Mouse (Mus musculus) lung, embryonic 16.5 days (tissue): ENCODE data around the gene Spred1. TPM values are rescaled to one million over a fixed set of nuclear protein-coding genes. Genes with fewer than 3 reads are reported as not detected.

Experiments
- ATAC-seq: fragments of 200-750 bp; cut with Nextera tagmentation; 2 replicates; pipeline ENCODE4 v1.8.0; 2017; ENCODE audit warnings: low read depth, mild to moderate bottlenecking, moderate library complexity
- H3K27ac ChIP-seq: fragments of 300-500 bp; sonication (generic); 2 replicates; pipeline ENCODE4 v1.5.1; 2014; ENCODE audit warnings: mild to moderate bottlenecking, control low read depth, low read length
- H3K27me3 ChIP-seq: fragments of 300-500 bp; sonication (generic); 2 replicates; pipeline ENCODE4 v1.6.1; 2014; ENCODE audit warnings: low read depth, low read length, mixed read lengths; ENCODE audit not compliant: control insufficient read depth, insufficient read depth
- H3K36me3 ChIP-seq: fragments of 300-500 bp; sonication (generic); 2 replicates; pipeline ENCODE4 v1.6.1; 2014; ENCODE audit warnings: low read length; ENCODE audit not compliant: control insufficient read depth, insufficient read depth
- H3K4me1 ChIP-seq: fragments of 300-500 bp; sonication (generic); replicated peaks from 2 replicates; pipeline ENCODE4 v1.6.1; 2014; ENCODE audit warnings: low read length, mixed read lengths; ENCODE audit not compliant: control insufficient read depth, insufficient read depth
- H3K4me2 ChIP-seq: fragments of 300-500 bp; sonication (generic); 2 replicates; pipeline ENCODE4 v1.6.1; 2014; ENCODE audit warnings: low read depth, low read length, control low read depth
- H3K4me3 ChIP-seq: fragments of 300-500 bp; sonication (generic); 2 replicates; pipeline ENCODE4 v1.5.1; 2014; ENCODE audit warnings: mild to moderate bottlenecking, low read length, control low read depth
- H3K9ac ChIP-seq: fragments of 300-500 bp; sonication (generic); 2 replicates; pipeline ENCODE4 v1.6.1; 2014; ENCODE audit warnings: low read length, control low read depth
- H3K9me3 ChIP-seq: fragments of 300-500 bp; sonication (generic); 2 replicates; pipeline ENCODE4 v1.6.1; 2016; ENCODE audit warnings: low read length; ENCODE audit not compliant: control insufficient read depth
- WGBS: fragments of 180-500 bp; shearing (Covaris S2); extraction: QIAGEN DNeasy Blood & Tissue Kit; methylation state at CpG from one replicate; pipeline ENCODE4 v1.1.7; 2014; 5-methylcytosine and 5-hydroxymethylcytosine counted together
- polyA plus RNA-seq: library from polyadenylated mRNA; unstranded; fragments of >200 nt; fragmentation: Nextera tagmentation; extraction: Ambion mirVana; gene quantifications from 2 replicates; pipeline ENCODE4 v1.2.1, GENCODE M21; 2015

The Spred1 gene
- 9.8 and 10.4 TPM in 2 replicates for polyA plus RNA-seq

GRCm38 (mm10) chr2:117121212-117121983, at the start of gene Spred1:
Spred1 (plus strand) TSS chr2:117121374.
- Histone ChIP-seq H3K9me3 (no peaks in the 10 kb centered on the region), H3K27me3 (no peaks in the 10 kb centered on the region), H3K9ac (peak within 1 kb of the TSS; percentile 99), H3K4me2 (peak within 1 kb of the TSS; percentile 79), H3K4me1 (peaks cover 19% of the 10 kb centered on the region), H3K36me3 (no peaks in the 10 kb centered on the region), H3K27ac (peak within 1 kb of the TSS; percentile 100), H3K4me3 (peak within 1 kb of the TSS; percentile 98)
- under 1% methylated on average over 57 of the region's 99 CpGs for WGBS
- ATAC-seq: peak; percentile 49

GRCm38 (mm10) chr2:117071596-117071995, 49.6 kb upstream of the Spred1 start:
- Histone ChIP-seq H3K9ac (no peak overlapping the region), H3K4me2 (no peak overlapping the region), H3K4me3 (no peak overlapping the region), H3K27me3 (no peaks in the 10 kb centered on the region), H3K27ac (no peak overlapping the region), H3K36me3 (no peaks in the 10 kb centered on the region), H3K4me1 (peaks cover 10% of the 10 kb centered on the region), H3K9me3 (no peaks in the 10 kb centered on the region)
- peak; percentile 81 for ATAC-seq
- WGBS: 61% methylated on average over 3 of the region's 3 CpGs

GRCm38 (mm10) chr2:117078711-117079110, 42.5 kb upstream of the Spred1 start:
- Histone ChIP-seq H3K4me3 (no peak overlapping the region), H3K27ac (no peak overlapping the region), H3K4me2 (no peak overlapping the region), H3K27me3 (no peaks in the 10 kb centered on the region), H3K9ac (no peak overlapping the region), H3K36me3 (no peaks in the 10 kb centered on the region), H3K9me3 (no peaks in the 10 kb centered on the region), H3K4me1 (no peaks in the 10 kb centered on the region; the same call in 1 of the 2 replicates)
- no peak for ATAC-seq
- WGBS: 52% methylated on average over 2 of the region's 2 CpGs

- WGBS: 78% methylated on average over 5 of the region's 5 CpGs
- H3K9me3 ChIP-seq: no peaks in the 10 kb centered on the region
- no peak overlapping the region for H3K4me2 ChIP-seq
- no peaks in the 10 kb centered on the region for H3K36me3 ChIP-seq
- H3K9ac ChIP-seq: no peak overlapping the region
- peak; percentile 41; the same call in 1 of the 2 replicates for ATAC-seq
- H3K27me3 ChIP-seq: no peaks in the 10 kb centered on the region
- no peaks in the 10 kb centered on the region; the same call in 1 of the 2 replicates for H3K4me1 ChIP-seq
- no peak overlapping the region for H3K4me3 ChIP-seq
- no peak overlapping the region for H3K27ac ChIP-seq
These were observed 41.6 kb upstream of the Spred1 start for GRCm38 (mm10) chr2:117079621-117080020.

GRCm38 (mm10) chr2:117086002-117086765, 35.0 kb upstream of the Spred1 start:
- no peaks in the 10 kb centered on the region for H3K9me3 ChIP-seq
- H3K4me3 ChIP-seq: no peak overlapping the region
- H3K4me2 ChIP-seq: peak overlapping the region; percentile 38
- H3K36me3 ChIP-seq: no peaks in the 10 kb centered on the region
- H3K9ac ChIP-seq: no peak overlapping the region
- peaks cover 13% of the 10 kb centered on the region for H3K4me1 ChIP-seq
- no peaks in the 10 kb centered on the region for H3K27me3 ChIP-seq
- 21% methylated on average over 12 of the region's 12 CpGs for WGBS
- peak; percentile 60 for ATAC-seq
- peak overlapping the region; percentile 83 for H3K27ac ChIP-seq

GRCm38 (mm10) chr2:117086766-117087457, 34.3 kb upstream of the Spred1 start:
- Histone ChIP-seq H3K9me3 (no peaks in the 10 kb centered on the region), H3K27ac (peak overlapping the region; percentile 83), H3K36me3 (no peaks in the 10 kb centered on the region), H3K4me1 (peaks cover 13% of the 10 kb centered on the region), H3K9ac (no peak overlapping the region), H3K4me2 (peak overlapping the region; percentile 38), H3K27me3 (no peaks in the 10 kb centered on the region), H3K4me3 (no peak overlapping the region)
- ATAC-seq: peak; percentile 61
- 22% methylated on average over 1 of the region's 1 CpGs for WGBS

GRCm38 (mm10) chr2:117087458-117087820, 33.7 kb upstream of the Spred1 start:
- Histone ChIP-seq H3K4me1 (peaks cover 13% of the 10 kb centered on the region), H3K9ac (no peak overlapping the region), H3K9me3 (no peaks in the 10 kb centered on the region), H3K4me2 (no peak overlapping the region), H3K36me3 (no peaks in the 10 kb centered on the region), H3K27me3 (no peaks in the 10 kb centered on the region), H3K4me3 (no peak overlapping the region), H3K27ac (no peak overlapping the region)
- WGBS: 63% methylated on average over 4 of the region's 4 CpGs
- no peak for ATAC-seq

GRCm38 (mm10) chr2:117089482-117089881, 31.7 kb upstream of the Spred1 start:
- WGBS: 83% methylated on average over 1 of the region's 1 CpGs
- ATAC-seq: no peak
- H3K9ac ChIP-seq: no peak overlapping the region

GRCm38 (mm10) chr2:117090061-117090460, 31.1 kb upstream of the Spred1 start:
- Histone ChIP-seq H3K27ac (no peak overlapping the region), H3K4me2 (no peak overlapping the region), H3K9me3 (no peaks in the 10 kb centered on the region), H3K36me3 (no peaks in the 10 kb centered on the region), H3K9ac (no peak overlapping the region), H3K4me1 (peaks cover 22% of the 10 kb centered on the region), H3K4me3 (no peak overlapping the region), H3K27me3 (no peaks in the 10 kb centered on the region)
- 64% methylated on average over 3 of the region's 3 CpGs for WGBS
- ATAC-seq: no peak

More at GRCm38 (mm10) chr2:117089482-117089881, 31.7 kb upstream of the Spred1 start:
- Histone ChIP-seq H3K9me3 (no peaks in the 10 kb centered on the region), H3K4me2 (no peak overlapping the region), H3K4me3 (no peak overlapping the region), H3K36me3 (no peaks in the 10 kb centered on the region), H3K27me3 (no peaks in the 10 kb centered on the region), H3K4me1 (peaks cover 22% of the 10 kb centered on the region), H3K27ac (no peak overlapping the region)
